Mouse (Mus musculus): Measurements from ENCODE around the gene Plppr3. TPM values are rescaled to one million over a fixed set of nuclear protein-coding genes. Genes with fewer than 3 reads are reported as not detected.

Gene Plppr3
- polyA plus RNA-seq, 1 experiment from 2014 or later = 503 TPM

DNA sequence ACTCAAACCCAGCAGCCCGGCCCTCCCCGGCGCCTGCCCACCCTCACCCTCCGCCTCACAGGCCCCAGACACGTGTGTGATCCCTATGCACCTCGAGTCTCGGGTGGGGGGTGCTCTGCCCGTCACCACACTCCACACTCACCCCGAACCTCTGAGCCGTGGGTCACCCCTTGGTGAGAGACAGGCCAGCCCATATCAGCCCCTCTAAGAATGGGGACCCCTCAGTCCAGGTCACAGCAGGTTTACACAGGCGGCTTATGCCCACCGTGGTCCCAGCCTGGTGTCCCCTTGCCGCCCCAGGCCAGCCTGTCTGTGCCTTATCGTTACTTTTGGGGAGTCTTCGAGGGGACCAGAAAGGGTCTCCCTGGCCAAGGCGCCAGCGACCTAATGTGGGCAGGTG, 54.8 kb downstream of the Plppr3 start:
- no peak overlapping the region for H3K4me2 ChIP-seq
- H3K36me3 ChIP-seq (replicated peaks) = peaks cover 28% of the 10 kb centered on the region
- H3K27me3 ChIP-seq (replicated peaks) = no peaks in the 10 kb centered on the region
- peaks cover 6% of the 10 kb centered on the region; the same call in 1 of the 2 replicates for H3K4me1 ChIP-seq
- H3K9me3 ChIP-seq = no peaks in the 10 kb centered on the region
- no peak overlapping the region for H3K27ac ChIP-seq
- no peak for ATAC-seq (replicated peaks)
- 92% methylated on average over 17 of the region's 17 CpGs for WGBS
- H3K9ac ChIP-seq = no peak overlapping the region
- H3K4me3 ChIP-seq = no peak overlapping the region

GRCm38 (mm10) chr10:79818225-79818624, 56.2 kb downstream of the Plppr3 start:
- no peak overlapping the region for H3K4me2 ChIP-seq
- no peak for ATAC-seq (replicated peaks)
- H3K9me3 ChIP-seq = no peaks in the 10 kb centered on the region
- no peak overlapping the region for H3K27ac ChIP-seq
- peaks cover 28% of the 10 kb centered on the region for H3K36me3 ChIP-seq (replicated peaks)
- H3K4me3 ChIP-seq = no peak overlapping the region
- 66% methylated on average over 4 of the region's 4 CpGs for WGBS
- H3K4me1 ChIP-seq = peaks cover 6% of the 10 kb centered on the region; the same call in 1 of the 2 replicates
- H3K27me3 ChIP-seq (replicated peaks) = no peaks in the 10 kb centered on the region
- no peak overlapping the region for H3K9ac ChIP-seq

GRCm38 (mm10) chr10:79817111-79817510, 57.3 kb downstream of the Plppr3 start:
- H3K9me3 ChIP-seq = no peaks in the 10 kb centered on the region
- peaks cover under 1% of the 10 kb centered on the region; the same call in 1 of the 2 replicates for H3K4me1 ChIP-seq
- 80% methylated on average over 2 of the region's 2 CpGs for WGBS
- H3K4me2 ChIP-seq = no peak overlapping the region
- ATAC-seq (replicated peaks) = no peak
- no peaks in the 10 kb centered on the region for H3K27me3 ChIP-seq (replicated peaks)
- no peak overlapping the region for H3K27ac ChIP-seq
- H3K4me3 ChIP-seq = no peak overlapping the region
- H3K9ac ChIP-seq = no peak overlapping the region
- peaks cover 33% of the 10 kb centered on the region for H3K36me3 ChIP-seq (replicated peaks)

DNA sequence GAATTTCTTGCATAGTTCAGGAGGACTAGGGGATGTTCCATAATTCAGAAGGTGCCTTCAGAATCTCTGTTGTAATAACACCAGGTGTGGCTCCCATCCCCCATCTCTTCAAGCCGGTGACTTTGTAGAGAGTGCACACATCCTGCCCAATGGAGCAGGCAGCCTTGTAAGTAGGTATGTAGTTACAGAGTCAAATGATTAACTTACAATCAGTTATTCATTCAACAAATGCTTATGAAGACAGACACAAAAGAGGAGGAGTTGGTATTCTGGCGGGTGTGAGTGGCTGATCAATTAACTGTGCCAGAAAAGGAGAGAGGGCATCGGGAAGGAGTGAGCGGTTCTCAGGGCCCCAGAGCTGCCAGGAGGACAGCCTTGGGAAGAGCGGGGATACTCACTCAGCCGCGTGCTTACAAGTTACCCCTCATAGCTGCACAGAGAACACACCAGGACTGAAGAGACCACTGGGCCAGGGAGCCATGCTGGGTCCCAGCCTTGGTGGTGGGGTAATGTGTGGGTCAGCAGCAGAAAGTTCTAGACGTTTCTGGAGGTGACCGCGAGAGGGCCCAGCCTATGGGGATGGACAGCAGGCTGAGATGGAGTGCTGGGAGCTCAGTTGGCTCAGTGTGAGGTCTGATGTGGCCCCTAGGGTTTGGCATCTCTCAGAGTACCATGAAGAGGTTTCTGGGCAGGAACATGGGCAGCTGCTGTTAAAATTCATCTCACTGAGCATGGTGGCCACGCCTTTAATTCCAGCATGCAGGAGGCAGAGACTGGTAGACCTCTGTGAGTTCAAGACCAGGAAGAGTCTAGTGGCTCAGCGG, 58.6 kb downstream of the Plppr3 start:
- Histone ChIP-seq H3K4me1 (no peaks in the 10 kb centered on the region), H3K27me3 (replicated peaks) (no peaks in the 10 kb centered on the region), H3K36me3 (replicated peaks) (peaks cover 36% of the 10 kb centered on the region), H3K27ac (no peak overlapping the region), H3K9ac (no peak overlapping the region), H3K4me3 (no peak overlapping the region), H3K9me3 (no peaks in the 10 kb centered on the region), H3K4me2 (no peak overlapping the region)
- 90% methylated on average over 12 of the region's 12 CpGs for WGBS
- ATAC-seq (replicated peaks) = no peak

DNA sequence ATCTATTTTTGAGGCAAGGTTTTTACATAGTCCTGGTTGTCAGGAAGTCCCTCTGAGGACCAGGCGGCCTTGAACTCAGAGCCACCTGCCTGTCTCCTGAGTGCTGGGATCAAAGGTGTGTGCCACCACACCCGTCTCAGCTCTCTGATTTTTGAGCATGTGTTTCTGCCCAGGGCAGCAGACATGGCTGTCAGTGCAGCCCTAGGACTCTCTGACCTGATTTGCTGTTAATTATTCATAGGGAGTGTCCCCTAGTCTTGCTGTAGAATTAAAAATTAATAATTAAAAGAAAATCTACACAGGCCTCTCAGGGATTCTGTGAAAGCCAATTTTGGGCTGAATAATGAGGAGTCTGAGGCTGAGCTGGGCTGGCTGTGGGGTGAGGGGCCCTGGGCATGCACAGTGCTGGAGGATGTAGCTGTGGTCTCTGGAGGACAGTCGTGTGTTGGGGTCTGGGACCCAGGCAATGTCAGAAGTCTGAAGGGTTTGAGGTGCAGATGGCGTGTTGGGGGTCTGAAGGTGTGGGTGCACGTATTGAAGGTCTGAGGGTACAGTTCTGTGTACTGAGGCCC, 60.1 kb downstream of the Plppr3 start:
- H3K9me3 ChIP-seq = no peaks in the 10 kb centered on the region
- H3K4me2 ChIP-seq = no peak overlapping the region
- no peaks in the 10 kb centered on the region for H3K4me1 ChIP-seq
- H3K27ac ChIP-seq = 0 out of 2 replicates have a peak overlapping the region, but pooled peaks have one; percentile 17
- no peak for ATAC-seq (replicated peaks)
- H3K36me3 ChIP-seq (replicated peaks) = peaks cover 35% of the 10 kb centered on the region
- H3K4me3 ChIP-seq = no peak overlapping the region
- H3K9ac ChIP-seq = no peak overlapping the region
- H3K27me3 ChIP-seq (replicated peaks) = no peaks in the 10 kb centered on the region
- 69% methylated on average over 5 of the region's 5 CpGs for WGBS

DNA sequence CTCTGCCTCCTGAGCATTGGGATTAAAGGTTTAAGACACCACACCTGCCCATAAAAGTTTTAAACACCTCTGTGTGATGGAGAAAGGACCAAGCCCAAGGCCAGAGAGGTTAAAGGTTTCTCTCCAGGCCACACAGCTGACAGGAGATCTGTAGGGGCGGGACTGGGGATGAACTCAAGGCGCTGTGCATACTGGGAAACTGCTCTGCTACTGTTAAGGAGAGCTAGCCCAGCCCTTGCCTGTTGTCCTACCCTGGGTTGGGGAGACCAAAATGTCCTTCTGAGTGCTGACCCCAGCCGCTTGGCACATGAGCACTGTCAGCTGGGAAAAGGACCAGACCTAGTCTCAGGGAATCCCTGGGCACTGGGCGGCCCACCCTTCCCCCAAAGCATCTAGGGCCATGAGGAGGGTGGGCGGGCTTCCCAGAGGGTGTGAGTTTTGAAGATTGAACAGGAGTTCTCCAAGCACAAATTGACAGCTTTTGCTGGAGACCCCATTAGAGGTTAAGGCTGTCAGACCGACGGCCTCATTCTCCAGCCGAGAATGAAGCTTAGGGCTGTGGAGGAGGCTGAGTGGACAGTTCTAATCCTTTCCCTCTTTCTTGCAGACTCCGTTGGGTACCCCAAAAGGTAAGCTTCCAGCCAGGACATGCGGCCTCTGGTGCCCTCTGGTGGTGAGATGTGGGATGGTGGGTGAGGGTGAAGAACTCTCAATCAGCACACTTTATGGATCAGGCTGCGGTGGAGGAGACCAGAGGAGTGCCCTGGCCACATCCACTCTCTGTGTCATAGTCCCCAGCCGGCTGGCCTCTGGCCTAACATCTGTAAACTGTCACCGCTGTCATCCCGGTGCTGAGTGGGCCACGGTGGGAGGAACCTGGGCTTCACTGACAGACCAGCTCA, 62.4 kb downstream of the Plppr3 start:
- H3K36me3 ChIP-seq (replicated peaks) = peaks cover 42% of the 10 kb centered on the region
- H3K9ac ChIP-seq = no peak overlapping the region
- H3K9me3 ChIP-seq = no peaks in the 10 kb centered on the region
- peak; percentile 46 for ATAC-seq (replicated peaks)
- H3K27ac ChIP-seq = no peak overlapping the region
- H3K4me3 ChIP-seq = no peak overlapping the region
- H3K4me2 ChIP-seq = no peak overlapping the region
- WGBS = 27% methylated on average over 15 of the region's 15 CpGs
- no peaks in the 10 kb centered on the region for H3K27me3 ChIP-seq (replicated peaks)
- no peaks in the 10 kb centered on the region; the same call in 1 of the 2 replicates for H3K4me1 ChIP-seq

Small RNA genes lying within 50 kb of the gene (microRNA-seq; reads per million reads assigned to microRNA genes)
- gene Mir6910 = not detected

Other genes starting within 250 kb of the Plppr3 start
- 27.9 and 30.1 TPM in 2 replicates for gene Shc2, start 236.7 kb downstream of the Plppr3 start, polyA plus RNA-seq (2015; fragmentation: Nextera tagmentation; extraction: Ambion mirVana)
- gene Odf3l2, start 228.9 kb downstream of the Plppr3 start, polyA plus RNA-seq (2015; fragmentation: Nextera tagmentation; extraction: Ambion mirVana) = 0.41 and 0.44 TPM in 2 replicates
- gene Madcam1, start 210.1 kb downstream of the Plppr3 start, polyA plus RNA-seq (2015; fragmentation: Nextera tagmentation; extraction: Ambion mirVana) = 0.79 and 1.1 TPM in 2 replicates
- 99.8 and 105 TPM in 2 replicates for gene Tpgs1, start 205.3 kb downstream of the Plppr3 start, polyA plus RNA-seq (2015; fragmentation: Nextera tagmentation; extraction: Ambion mirVana)
- gene Cdc34, start 192.4 kb downstream of the Plppr3 start, polyA plus RNA-seq (2015; fragmentation: Nextera tagmentation; extraction: Ambion mirVana) = 88.8 and 91.6 TPM in 2 replicates
- 1.7 and 2.2 TPM in 2 replicates for gene Gzmm, start 185.6 kb downstream of the Plppr3 start, polyA plus RNA-seq (2015; fragmentation: Nextera tagmentation; extraction: Ambion mirVana)
- gene Bsg, start 170.1 kb downstream of the Plppr3 start, polyA plus RNA-seq (2015; fragmentation: Nextera tagmentation; extraction: Ambion mirVana) = 819 and 876 TPM in 2 replicates
- 1.3 and 1.7 TPM in 2 replicates for gene Hcn2, start 158.0 kb downstream of the Plppr3 start, polyA plus RNA-seq (2015; fragmentation: Nextera tagmentation; extraction: Ambion mirVana)
- gene Polrmt, start 128.1 kb downstream of the Plppr3 start, polyA plus RNA-seq (2015; fragmentation: Nextera tagmentation; extraction: Ambion mirVana) = 48.3 and 50.6 TPM in 2 replicates
- 1.4 and 1.6 TPM in 2 replicates for gene Fgf22, start 119.6 kb downstream of the Plppr3 start, polyA plus RNA-seq (2015; fragmentation: Nextera tagmentation; extraction: Ambion mirVana)
- gene Rnf126, start 107.7 kb downstream of the Plppr3 start, polyA plus RNA-seq (2015; fragmentation: Nextera tagmentation; extraction: Ambion mirVana) = 109 and 117 TPM in 2 replicates
- gene Fstl3, start 97.4 kb downstream of the Plppr3 start, polyA plus RNA-seq (2015; fragmentation: Nextera tagmentation; extraction: Ambion mirVana) = 1.9 and 2.0 TPM in 2 replicates
- 0.17 TPM in 1 of 2 replicates, not detected in the other for gene Prss57, start 83.7 kb downstream of the Plppr3 start, polyA plus RNA-seq (2015; fragmentation: Nextera tagmentation; extraction: Ambion mirVana)
- 337 and 348 TPM in 2 replicates for gene Palm, start 81.1 kb downstream of the Plppr3 start, polyA plus RNA-seq (2015; fragmentation: Nextera tagmentation; extraction: Ambion mirVana)
- 0.23 and 0.85 TPM in 2 replicates for gene Misp, start 53.6 kb downstream of the Plppr3 start, polyA plus RNA-seq (2015; fragmentation: Nextera tagmentation; extraction: Ambion mirVana)
- gene Ptbp1, start 20.2 kb downstream of the Plppr3 start, polyA plus RNA-seq (2015; fragmentation: Nextera tagmentation; extraction: Ambion mirVana) = 72.7 and 79.4 TPM in 2 replicates
- 12.2 and 13.3 TPM in 2 replicates for gene Prtn3, start 158 bp downstream of the Plppr3 start, polyA plus RNA-seq (2015; fragmentation: Nextera tagmentation; extraction: Ambion mirVana)
- 1.2 TPM in 1 of 2 replicates, not detected in the other for gene Elane, start 11.6 kb upstream of the Plppr3 start, polyA plus RNA-seq (2015; fragmentation: Nextera tagmentation; extraction: Ambion mirVana)
- gene Cfd, start 16.2 kb upstream of the Plppr3 start, polyA plus RNA-seq (2015; fragmentation: Nextera tagmentation; extraction: Ambion mirVana) = not detected in 2 replicates
- 64.5 and 66.5 TPM in 2 replicates for gene Med16, start 34.3 kb upstream of the Plppr3 start, polyA plus RNA-seq (2015; fragmentation: Nextera tagmentation; extraction: Ambion mirVana)
- gene Gm26602, start 36.2 kb upstream of the Plppr3 start, polyA plus RNA-seq (2015; fragmentation: Nextera tagmentation; extraction: Ambion mirVana) = not detected in 2 replicates
- 3.1 and 3.3 TPM in 2 replicates for gene Kiss1r, start 42.3 kb upstream of the Plppr3 start, polyA plus RNA-seq (2015; fragmentation: Nextera tagmentation; extraction: Ambion mirVana)
- gene R3hdm4, start 46.6 kb upstream of the Plppr3 start, polyA plus RNA-seq (2015; fragmentation: Nextera tagmentation; extraction: Ambion mirVana) = 292 and 296 TPM in 2 replicates
- 2.9 and 4.7 TPM in 2 replicates for gene Arid3a, start 52.4 kb upstream of the Plppr3 start, polyA plus RNA-seq (2015; fragmentation: Nextera tagmentation; extraction: Ambion mirVana)
- gene Wdr18, start 85.5 kb upstream of the Plppr3 start, polyA plus RNA-seq (2015; fragmentation: Nextera tagmentation; extraction: Ambion mirVana) = 87.3 and 87.5 TPM in 2 replicates
- 0.34 and 0.66 TPM in 2 replicates for gene Grin3b, start 96.1 kb upstream of the Plppr3 start, polyA plus RNA-seq (2015; fragmentation: Nextera tagmentation; extraction: Ambion mirVana)
- gene Tmem259, start 109.7 kb upstream of the Plppr3 start, polyA plus RNA-seq (2015; fragmentation: Nextera tagmentation; extraction: Ambion mirVana) = 24.3 and 28.3 TPM in 2 replicates
- gene Cnn2, start 114.0 kb upstream of the Plppr3 start, polyA plus RNA-seq (2015; fragmentation: Nextera tagmentation; extraction: Ambion mirVana) = 28.6 and 34.4 TPM in 2 replicates
- gene Abca7, start 121.9 kb upstream of the Plppr3 start, polyA plus RNA-seq (2015; fragmentation: Nextera tagmentation; extraction: Ambion mirVana) = 4.4 and 4.8 TPM in 2 replicates
- gene Arhgap45, start 142.0 kb upstream of the Plppr3 start, polyA plus RNA-seq (2015; fragmentation: Nextera tagmentation; extraction: Ambion mirVana) = 1.9 and 2.2 TPM in 2 replicates
- gene Polr2e, start 165.2 kb upstream of the Plppr3 start, polyA plus RNA-seq (2015; fragmentation: Nextera tagmentation; extraction: Ambion mirVana) = 132 and 148 TPM in 2 replicates
- 522 and 546 TPM in 2 replicates for gene Gpx4, start 172.5 kb upstream of the Plppr3 start, polyA plus RNA-seq (2015; fragmentation: Nextera tagmentation; extraction: Ambion mirVana)
- 13.8 and 16.8 TPM in 2 replicates for gene Sbno2, start 230.9 kb upstream of the Plppr3 start, polyA plus RNA-seq (2015; fragmentation: Nextera tagmentation; extraction: Ambion mirVana)
- 19.6 and 20.5 TPM in 2 replicates for gene Stk11, start 241.2 kb upstream of the Plppr3 start, polyA plus RNA-seq (2015; fragmentation: Nextera tagmentation; extraction: Ambion mirVana)

All from midbrain, embryonic 15.5 days (tissue).